Comparison of ENCODE assay signal across 9 mouse cellular contexts in the genomic region with DNA sequence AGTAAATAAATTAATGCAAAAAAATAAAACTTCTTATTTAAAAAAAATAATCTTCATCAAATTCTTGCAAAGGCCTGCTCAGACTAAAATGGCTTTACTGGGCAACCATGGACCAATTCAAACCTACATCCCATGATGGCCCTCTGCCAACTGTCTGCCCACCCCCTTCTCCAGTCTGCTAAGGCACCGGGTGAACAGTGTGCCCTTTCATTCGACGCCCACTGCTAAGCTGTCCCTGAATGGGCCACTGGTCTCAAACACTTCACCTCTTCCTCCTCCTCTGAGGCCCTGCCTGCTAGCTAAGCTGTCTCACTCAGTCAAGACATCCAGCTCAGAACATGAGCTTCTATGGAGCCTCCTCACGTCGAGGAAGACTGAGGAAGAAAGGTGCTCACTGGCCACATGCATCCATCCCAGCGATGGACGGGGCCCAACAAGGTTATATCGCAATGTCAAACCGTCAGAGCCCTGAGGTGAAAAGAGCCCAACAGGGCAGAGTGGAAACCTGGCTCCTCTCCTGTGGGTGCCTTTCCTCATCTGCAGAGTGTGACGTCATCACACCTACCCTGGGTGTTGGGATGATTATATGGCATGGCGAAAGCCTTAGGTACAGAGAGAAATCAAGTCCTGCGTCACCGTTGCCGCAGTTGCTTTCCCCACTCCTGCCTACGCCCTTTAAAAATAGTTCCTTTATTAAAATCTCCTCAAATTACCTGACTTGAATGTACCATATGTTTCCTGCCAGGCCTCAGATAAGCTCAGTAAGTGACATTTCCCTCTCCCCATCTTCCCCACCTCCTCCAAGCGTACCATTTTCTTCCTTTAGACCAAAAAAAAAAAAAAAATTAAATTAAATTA.
DNase-seq lines count a peak whose midpoint lies in the region; ATAC-seq and TF ChIP-seq lines count a peak whose summit lies in the region.
"Had no signal": no experiment of that assay in that cellular context is flagged by ENCODE, and none has a peak within 500 bp of the region (broad histone marks: within the 10 kb centered on the region; RNA-seq: fewer than 3 reads in every experiment).

No protein-coding gene starts in this region.

- ATAC-seq in hindbrain, embryonic 14.5 days (ENCODE audit: low FRiP score), result peak; percentile 70; the same call in 1 of the 2 replicates
- ATAC-seq: inflammation-experienced regulatory T-cells, adult 6 months had no signal

- 77% methylated on average over 16 of the region's 16 CpGs for whole genome bisulfite sequencing in heart, embryonic 10.5 days
- 79% methylated on average over 16 of the region's 16 CpGs for WGBS in hindbrain, embryonic 14.5 days
- 70% methylated on average over 16 of the region's 16 CpGs for whole genome bisulfite sequencing in olfactory bulb, adult 2 months

- H3K4me2 ChIP-seq in hindbrain, embryonic 14.5 days (replicated peaks), result no peak overlapping the region

- no peak overlapping the region for H3K9ac ChIP-seq in hindbrain, embryonic 14.5 days

- TF ChIP-seq CTCF in olfactory bulb, adult 2 months (IDR thresholded peaks at IDR 0.05; ENCODE audit: insufficient read depth, low read depth, low read length), result no peak

- peaks cover 47% of the 10 kb centered on the region for H3K4me1 ChIP-seq in heart, embryonic 10.5 days
- no peaks in the 10 kb centered on the region; the same call in 1 of the 2 replicates for H3K4me1 ChIP-seq in hindbrain, embryonic 14.5 days (replicated peaks; ENCODE audit: control insufficient read depth, insufficient read depth, low read length)
- H3K4me1 ChIP-seq in olfactory bulb, adult 2 months (ENCODE audit: control insufficient read depth, insufficient read depth, low read length), result peaks cover 16% of the 10 kb centered on the region

- H3K36me3 ChIP-seq in heart, embryonic 10.5 days, result no peaks in the 10 kb centered on the region
- H3K36me3 ChIP-seq in hindbrain, embryonic 14.5 days (replicated peaks; ENCODE audit: control insufficient read depth, insufficient read depth), result no peaks in the 10 kb centered on the region

- H3K9me3 ChIP-seq in heart, embryonic 10.5 days, result no peaks in the 10 kb centered on the region
- no peaks in the 10 kb centered on the region for H3K9me3 ChIP-seq in hindbrain, embryonic 14.5 days (ENCODE audit: control insufficient read depth, low read length)

- no peak overlapping the region for H3K4me3 ChIP-seq in heart, embryonic 10.5 days
- no peak overlapping the region for H3K4me3 ChIP-seq in hindbrain, embryonic 14.5 days (replicated peaks; ENCODE audit: low read length)
- no peak overlapping the region for H3K4me3 ChIP-seq in olfactory bulb, adult 2 months (ENCODE audit: insufficient read depth, low read depth, low read length)

- H3K27ac ChIP-seq in heart, embryonic 10.5 days, result peak overlapping the region; percentile 78; the same call in 1 of the 2 replicates
- H3K27ac ChIP-seq in hindbrain, embryonic 14.5 days, result peak overlapping the region; percentile 33
- H3K27ac ChIP-seq in olfactory bulb, adult 2 months (ENCODE audit: insufficient read depth, low read depth, low read length), result peak overlapping the region; percentile 40

- intact Hi-C loops in heart, postnatal 14 days (cut with DNase I), result no loop called here

- no peak for TF ChIP-seq POLR2A in olfactory bulb, adult 2 months (IDR thresholded peaks at IDR 0.05; ENCODE audit: insufficient read depth, low read depth, low read length)

- no peaks in the 10 kb centered on the region for H3K27me3 ChIP-seq in heart, embryonic 10.5 days (ENCODE audit: insufficient read depth, poor library complexity, severe bottlenecking)
- H3K27me3 ChIP-seq in hindbrain, embryonic 14.5 days (ENCODE audit: control insufficient read depth, insufficient read depth, low read length), result no peaks in the 10 kb centered on the region

- DNase-seq in heart, embryonic 10.5 days (ENCODE audit: low spot score), result no peak
- DNase-seq in heart, postnatal 14 days, result no peak
- peak; percentile 42 for DNase-seq in retina, postnatal 1 day
- no peak for DNase-seq in retina, embryonic 14.5 days (ENCODE audit: low spot score)
- DNase-seq in hindbrain, embryonic 14.5 days (ENCODE audit: low spot score), result no peak
- no peak for DNase-seq in gastrocnemius, adult 18-20 months (ENCODE audit: low spot score)
- no peak for DNase-seq in embryo, embryonic 9.5 days (ENCODE audit: extremely low spot score)
